Mouse (Mus musculus) embryonic facial prominence, embryonic 14.5 days (tissue): Measurements from ENCODE around the gene Selenoh. TPM values are rescaled to one million over a fixed set of nuclear protein-coding genes. Genes with fewer than 3 reads are reported as not detected.
A peak's percentile ranks its signal among the peaks of the same experiment; 100 is the strongest.

ENCODE experiments used
- ATAC-seq: fragments of 200-750 bp; cut with Nextera tagmentation; 2 replicates; pipeline ENCODE4 v1.8.0; 2017; ENCODE audit warnings: low read depth, moderate number of reproducible peaks, moderate TSS enrichment
- DNase-seq: peaks from one replicate; pipeline ENCODE4 v3.0.0-alpha.2; 2015; ENCODE audit warnings: low spot score
- H3K27ac ChIP-seq: fragments of 300-500 bp; sonication (generic); replicated peaks from 2 replicates; pipeline ENCODE4 v1.5.1; 2014; ENCODE audit warnings: low read depth, mild to moderate bottlenecking, low read length, moderate library complexity
- H3K27me3 ChIP-seq: fragments of 300-500 bp; sonication (generic); replicated peaks from 2 replicates; pipeline ENCODE4 v1.6.1; 2014; ENCODE audit warnings: low read length; ENCODE audit not compliant: control insufficient read depth, insufficient read depth
- H3K36me3 ChIP-seq: fragments of 300-500 bp; sonication (generic); 2 replicates; pipeline ENCODE4 v1.6.1; 2014; ENCODE audit warnings: low read length, mixed read lengths; ENCODE audit not compliant: control insufficient read depth, insufficient read depth
- H3K4me1 ChIP-seq: fragments of 300-500 bp; sonication (generic); 2 replicates; pipeline ENCODE4 v1.6.1; 2014; ENCODE audit warnings: antibody characterized with exemption, low read length; ENCODE audit not compliant: control insufficient read depth, insufficient read depth
- H3K4me2 ChIP-seq: fragments of 300-500 bp; sonication (generic); 2 replicates; pipeline ENCODE4 v1.6.1; 2014; ENCODE audit warnings: low read depth, mild to moderate bottlenecking, low read length, moderate library complexity, mixed read lengths
- H3K4me3 ChIP-seq: fragments of 300-500 bp; sonication (generic); 2 replicates; pipeline ENCODE4 v1.5.1; 2014; ENCODE audit warnings: low read depth, mild to moderate bottlenecking, low read length
- H3K9ac ChIP-seq: fragments of 300-500 bp; sonication (generic); 2 replicates; pipeline ENCODE4 v1.6.1; 2014; ENCODE audit warnings: low read depth, mild to moderate bottlenecking, low read length, moderate library complexity, mixed read lengths
- H3K9me3 ChIP-seq: fragments of 300-500 bp; sonication (generic); 2 replicates; pipeline ENCODE4 v1.6.1; 2016; ENCODE audit warnings: low read length; ENCODE audit not compliant: control insufficient read depth
- WGBS: fragments of 180-500 bp; shearing (Covaris S2); extraction: QIAGEN DNeasy Blood & Tissue Kit; methylation state at CpG from one replicate; pipeline ENCODE4 v1.1.7; 2014; 5-methylcytosine and 5-hydroxymethylcytosine counted together
- polyA plus RNA-seq: library from polyadenylated mRNA; unstranded; fragments of >200 nt; fragmentation: Nextera tagmentation; extraction: Ambion mirVana; gene quantifications from 2 replicates; pipeline ENCODE4 v1.2.1, GENCODE M21; 2014

Selenoh gene
- polyA plus RNA-seq, 1 experiment from 2014 or later, result 237 TPM

DNA sequence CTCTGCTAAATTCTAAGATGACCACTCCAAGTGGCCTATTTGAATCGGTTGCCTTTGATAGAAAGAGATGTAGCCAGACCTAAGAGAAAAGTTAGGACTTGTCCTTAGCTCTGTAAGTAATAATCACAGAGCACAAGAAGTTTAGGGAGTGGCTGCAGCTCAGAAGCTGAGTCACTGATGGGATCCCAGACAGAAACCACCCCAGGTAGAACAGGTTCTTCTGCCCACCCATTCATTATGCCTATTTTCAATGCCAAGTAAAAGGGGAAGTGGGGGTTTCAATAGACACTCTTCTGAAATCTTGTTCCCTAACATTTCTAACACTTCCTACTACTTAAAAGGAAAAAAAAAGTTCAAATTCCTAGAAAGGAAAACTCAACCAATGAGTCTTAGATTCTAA is 34.7 kb upstream of the Selenoh start:
- Histone ChIP-seq H3K9me3 (no peaks in the 10 kb centered on the region), H3K4me2 (no peak overlapping the region), H3K9ac (no peak overlapping the region), H3K27me3 (no peaks in the 10 kb centered on the region), H3K4me1 (no peaks in the 10 kb centered on the region), H3K4me3 (no peak overlapping the region), H3K36me3 (peaks cover 84% of the 10 kb centered on the region), H3K27ac (no peak overlapping the region)
- 81% methylated on average over 1 of the region's 1 CpGs for WGBS
- DNase-seq (peak; percentile 50), ATAC-seq (no peak)

DNA sequence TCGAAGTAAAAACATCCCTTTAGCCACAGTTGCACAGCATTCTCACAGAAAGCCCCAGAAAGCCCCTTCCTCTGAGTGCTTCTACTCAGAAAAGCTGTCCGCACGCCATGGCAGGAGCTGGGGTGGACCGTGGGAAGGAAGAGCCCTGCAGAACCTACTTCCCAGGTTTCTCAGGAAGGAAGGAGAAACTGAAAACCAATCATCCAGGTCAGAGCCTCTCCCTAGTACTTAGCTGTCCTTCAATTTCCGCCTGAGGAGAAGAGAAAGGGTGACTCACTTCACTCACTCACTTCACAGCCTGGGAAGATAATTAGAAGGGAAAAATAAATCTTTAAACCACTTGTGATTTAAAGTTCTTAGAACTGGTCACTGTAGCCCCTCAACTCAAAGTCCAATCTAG is 33.8 kb upstream of the Selenoh start:
- Histone ChIP-seq H3K27ac (no peak overlapping the region; the same call in 1 of the 2 replicates), H3K9me3 (no peaks in the 10 kb centered on the region), H3K4me2 (no peak overlapping the region), H3K36me3 (peaks cover 83% of the 10 kb centered on the region), H3K4me1 (no peaks in the 10 kb centered on the region), H3K9ac (no peak overlapping the region), H3K4me3 (no peak overlapping the region), H3K27me3 (no peaks in the 10 kb centered on the region)
- DNase-seq (no peak), ATAC-seq (no peak)
- 76% methylated on average over 5 of the region's 5 CpGs for WGBS

DNA sequence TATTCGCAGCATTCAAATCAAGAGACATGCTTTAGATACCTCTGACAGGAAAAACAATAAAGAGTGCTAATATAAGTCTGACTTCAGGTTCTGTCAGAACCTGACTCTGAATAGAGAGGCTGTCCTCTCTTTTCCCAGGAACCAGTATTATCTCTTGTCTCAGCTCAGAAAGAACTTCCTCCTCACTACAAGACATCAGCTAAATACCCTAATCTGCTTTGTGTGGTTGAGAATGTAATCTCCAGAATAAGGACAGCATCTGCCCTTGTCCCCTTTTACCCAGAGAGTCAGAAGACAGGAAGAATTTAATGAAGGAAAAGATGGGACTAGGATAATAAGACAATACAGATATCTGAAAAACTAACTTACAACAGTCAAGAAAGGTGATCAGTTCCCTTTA is 32.9 kb upstream of the Selenoh start:
- no peak for DNase-seq
- Histone ChIP-seq H3K4me2 (no peak overlapping the region), H3K36me3 (peaks cover 83% of the 10 kb centered on the region), H3K4me1 (no peaks in the 10 kb centered on the region), H3K4me3 (no peak overlapping the region), H3K9me3 (no peaks in the 10 kb centered on the region), H3K27ac (no peak overlapping the region), H3K27me3 (no peaks in the 10 kb centered on the region), H3K9ac (no peak overlapping the region)
- 90% methylated on average over 1 of the region's 1 CpGs for WGBS
- no peak for ATAC-seq

DNA sequence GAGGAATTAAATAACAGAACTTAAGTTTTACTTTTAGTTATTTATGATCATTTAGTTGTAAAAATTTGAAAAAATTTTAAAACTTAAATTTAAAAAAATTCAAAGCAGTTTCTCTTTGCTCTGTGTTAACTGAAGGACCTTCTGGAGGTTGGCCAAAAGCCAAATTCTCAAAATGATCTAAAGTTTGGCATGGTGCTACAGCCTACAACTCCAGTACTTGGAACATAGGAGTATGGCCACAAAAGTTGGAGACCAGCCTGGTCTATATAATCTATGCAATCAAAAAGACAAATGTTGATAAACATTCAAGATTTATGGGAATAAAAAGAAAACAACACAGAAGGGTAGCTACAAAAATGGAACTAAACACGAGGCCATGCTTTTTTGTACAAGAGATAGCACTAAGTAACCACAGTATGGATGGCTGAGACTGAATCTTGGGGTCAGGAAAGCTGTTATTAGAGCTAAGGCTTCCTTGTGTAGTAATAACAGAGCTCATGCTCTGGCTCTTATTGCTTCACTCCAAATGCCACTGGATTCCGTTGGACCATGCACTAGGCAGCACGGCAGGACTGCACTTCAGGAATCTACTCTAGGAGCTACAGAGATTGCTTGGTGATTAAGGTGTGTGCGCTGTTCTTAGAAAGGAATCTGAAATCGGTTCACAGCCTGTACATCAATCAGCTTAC is 24.6 kb upstream of the Selenoh start:
- no peaks in the 10 kb centered on the region for H3K9me3 ChIP-seq
- H3K27ac ChIP-seq, result no peak overlapping the region
- WGBS, result 91% methylated on average over 5 of the region's 5 CpGs
- no peaks in the 10 kb centered on the region for H3K4me1 ChIP-seq
- no peak overlapping the region for H3K4me2 ChIP-seq
- H3K9ac ChIP-seq, result no peak overlapping the region
- no peak overlapping the region for H3K4me3 ChIP-seq
- peaks cover 83% of the 10 kb centered on the region for H3K36me3 ChIP-seq
- no peak for ATAC-seq
- no peak for DNase-seq
- no peaks in the 10 kb centered on the region for H3K27me3 ChIP-seq

DNA sequence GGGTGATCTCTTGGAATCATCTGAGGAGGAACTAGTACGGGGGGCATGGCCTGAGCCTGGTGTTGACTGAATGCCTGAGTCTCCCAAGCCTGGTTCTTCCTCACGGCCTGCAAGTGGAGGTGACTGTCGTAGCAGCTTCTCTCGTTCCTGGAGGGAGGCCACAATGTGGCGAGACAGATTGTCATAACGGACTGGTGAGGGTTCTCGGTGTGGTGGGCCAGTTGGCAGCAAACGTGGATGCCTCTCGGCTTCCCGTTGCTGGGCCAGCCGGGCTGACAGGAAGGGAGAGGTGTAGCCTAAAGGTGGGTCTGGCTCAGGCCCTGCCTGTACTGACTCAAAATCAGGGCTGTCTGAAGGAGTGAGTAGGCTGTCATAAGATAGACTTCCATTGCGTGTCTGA is 19.5 kb upstream of the Selenoh start:
- WGBS, result 92% methylated on average over 12 of the region's 12 CpGs
- no peaks in the 10 kb centered on the region for H3K4me1 ChIP-seq
- H3K36me3 ChIP-seq, result peaks cover 90% of the 10 kb centered on the region
- no peak overlapping the region for H3K4me2 ChIP-seq
- ATAC-seq (no peak; the same call in 1 of the 2 replicates), DNase-seq (no peak)
- no peak overlapping the region for H3K9ac ChIP-seq
- H3K27ac ChIP-seq, result no peak overlapping the region
- no peak overlapping the region for H3K4me3 ChIP-seq
- H3K9me3 ChIP-seq, result no peaks in the 10 kb centered on the region
- H3K27me3 ChIP-seq, result no peaks in the 10 kb centered on the region

DNA sequence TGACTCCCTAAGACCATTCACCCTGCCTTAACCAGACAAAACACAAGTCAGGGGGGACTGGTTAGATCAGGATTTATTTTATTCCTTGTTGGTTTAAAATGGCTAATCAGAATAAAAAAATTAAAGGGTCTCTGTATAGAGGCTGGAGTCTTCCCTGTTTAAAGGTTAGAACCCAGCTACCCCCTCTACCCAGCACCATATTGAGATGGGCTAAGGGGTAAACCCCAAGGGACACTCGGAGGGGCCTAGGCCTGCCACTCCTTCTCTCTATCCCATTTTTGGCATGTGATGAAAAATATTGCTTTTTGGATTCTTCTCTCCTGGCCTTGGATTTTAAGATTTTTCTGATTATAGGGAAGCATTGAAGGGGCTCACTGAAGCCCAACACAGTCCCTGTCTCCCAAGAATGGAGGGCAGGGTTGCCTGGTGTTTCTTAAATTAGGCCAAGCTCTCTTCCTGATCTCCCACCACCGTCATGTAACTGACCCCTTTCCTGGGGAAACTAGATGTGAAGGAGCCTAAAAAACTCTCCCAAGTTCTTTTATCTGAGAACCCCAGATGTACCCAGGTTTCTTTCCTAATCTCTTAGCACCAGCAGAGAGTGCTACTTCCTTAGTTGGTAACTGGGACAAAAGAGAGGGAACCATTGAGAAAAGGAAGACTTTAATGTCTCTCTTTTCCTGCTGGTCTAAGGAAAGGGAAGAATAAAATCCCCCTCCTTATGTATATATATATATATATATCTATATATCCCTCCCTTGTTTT is 17.7 kb upstream of the Selenoh start:
- Histone ChIP-seq H3K4me2 (no peak overlapping the region), H3K27ac (no peak overlapping the region), H3K9ac (no peak overlapping the region), H3K36me3 (peaks cover 83% of the 10 kb centered on the region), H3K9me3 (no peaks in the 10 kb centered on the region), H3K27me3 (no peaks in the 10 kb centered on the region), H3K4me3 (no peak overlapping the region), H3K4me1 (no peaks in the 10 kb centered on the region)
- no peak for ATAC-seq
- no peak for DNase-seq
- WGBS, result 77% methylated on average over 2 of the region's 2 CpGs

DNA sequence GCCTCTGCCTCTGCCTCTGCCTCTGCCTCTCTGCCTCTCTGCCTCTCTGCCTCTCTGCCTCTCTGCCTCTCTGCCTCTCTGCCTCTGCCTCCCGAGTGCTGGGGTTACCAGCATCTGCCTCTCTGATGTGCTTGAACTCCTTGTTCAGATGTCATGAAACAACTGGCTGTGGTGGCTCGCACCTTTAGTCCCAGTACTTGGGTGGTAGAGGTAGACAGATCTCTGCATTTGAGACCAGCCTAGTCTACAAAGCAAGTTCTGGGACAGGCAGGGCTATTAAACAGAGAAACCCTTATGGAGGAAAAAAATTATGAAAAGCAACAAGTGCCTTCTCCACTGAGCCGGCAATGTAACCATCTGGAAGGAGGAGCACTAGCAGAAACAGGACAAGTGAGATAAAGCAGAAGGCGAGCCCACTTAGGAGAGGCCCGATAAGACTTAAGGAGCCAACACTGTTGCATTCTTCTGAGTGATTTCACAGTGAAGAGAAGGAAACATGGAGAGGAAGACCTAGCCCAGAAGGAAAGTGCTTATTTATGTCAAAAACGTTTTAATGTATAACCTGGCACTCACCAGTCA is 12.1 kb upstream of the Selenoh start:
- WGBS, result 80% methylated on average over 6 of the region's 6 CpGs
- no peaks in the 10 kb centered on the region for H3K4me1 ChIP-seq
- H3K27ac ChIP-seq, result no peak overlapping the region
- no peak overlapping the region for H3K4me2 ChIP-seq
- DNase-seq, result no peak
- no peaks in the 10 kb centered on the region for H3K27me3 ChIP-seq
- H3K9ac ChIP-seq, result no peak overlapping the region
- H3K9me3 ChIP-seq, result no peaks in the 10 kb centered on the region
- no peak for ATAC-seq
- H3K36me3 ChIP-seq, result peaks cover 42% of the 10 kb centered on the region
- H3K4me3 ChIP-seq, result no peak overlapping the region

DNA sequence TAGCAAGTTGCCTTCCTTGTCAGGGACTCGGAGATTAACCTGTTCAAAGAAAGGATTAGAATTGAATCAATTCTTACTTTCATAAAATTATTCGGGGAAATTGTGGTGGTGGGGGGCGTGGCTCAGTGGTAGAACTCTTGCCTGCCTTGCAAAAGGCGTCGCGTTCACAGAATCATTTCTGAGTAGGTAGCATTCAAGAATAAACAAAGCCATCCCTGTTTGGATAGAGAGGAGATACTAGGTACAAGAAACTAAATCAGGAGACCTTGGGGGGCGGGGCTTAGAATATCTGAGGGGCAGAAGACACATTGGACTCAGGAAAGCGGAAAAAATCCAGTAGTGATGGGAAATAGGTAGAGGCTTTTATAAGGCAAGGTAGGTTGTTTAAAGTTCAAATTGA is 8.4 kb upstream of the Selenoh start, which contains the start of gene Tmx2:
Gene Tmx2, minus strand, starts transcription at position 125 of the 400 bp plus-strand sequence.
- no peaks in the 10 kb centered on the region for H3K9me3 ChIP-seq
- peak within 1 kb of the TSS; percentile 31; the same call in 1 of the 2 replicates for H3K27ac ChIP-seq
- DNase-seq, result no peak
- H3K4me1 ChIP-seq, result peaks cover 8% of the 10 kb centered on the region
- H3K4me2 ChIP-seq, result peak within 1 kb of the TSS; percentile 68
- H3K4me3 ChIP-seq, result peak within 1 kb of the TSS; percentile 80
- H3K9ac ChIP-seq, result peak within 1 kb of the TSS; percentile 78
- WGBS, result 20% methylated on average over 8 of the region's 8 CpGs
- ATAC-seq, result no peak
- H3K27me3 ChIP-seq, result no peaks in the 10 kb centered on the region
- peaks cover 23% of the 10 kb centered on the region for H3K36me3 ChIP-seq
